Mouse (Mus musculus) cerebellum, adult (tissue): ENCODE results near the gene Apobr.

Experiments
- ATAC-seq: cut with Nextera tagmentation; 2 replicates; pipeline ENCODE4 v1.9.2; 2017; ENCODE audit warnings: mild to moderate bottlenecking, moderate library complexity, mixed read lengths; ENCODE audit not compliant: insufficient number of reproducible peaks, low FRiP score, low TSS enrichment

Gene Apobr

GRCm38 (mm10) chr7:126596414-126596813 is 11.7 kb downstream of the Apobr start:
- ATAC-seq = no peak

- ATAC-seq = no peak
These were observed 14.2 kb downstream of the Apobr start for GRCm38 (mm10) chr7:126598919-126599318.

- ATAC-seq = no peak
These were observed 17.2 kb downstream of the Apobr start for GRCm38 (mm10) chr7:126601896-126602295.

- no peak for ATAC-seq
These were observed 17.9 kb downstream of the Apobr start for GRCm38 (mm10) chr7:126602650-126603049.

GRCm38 (mm10) chr7:126606611-126607010 is 21.9 kb downstream of the Apobr start:
- ATAC-seq = no peak

- ATAC-seq = no peak
These were observed 22.3 kb downstream of the Apobr start for GRCm38 (mm10) chr7:126607064-126607463.

- ATAC-seq = no peak
These were observed 23.1 kb downstream of the Apobr start for GRCm38 (mm10) chr7:126607796-126608195.

- ATAC-seq = no peak
These were observed 28.0 kb downstream of the Apobr start for GRCm38 (mm10) chr7:126612736-126613135.

- ATAC-seq = no peak
These were observed 32.0 kb downstream of the Apobr start for GRCm38 (mm10) chr7:126616707-126617106.

- ATAC-seq = no peak
These were observed 35.0 kb downstream of the Apobr start for GRCm38 (mm10) chr7:126619559-126620275.

GRCm38 (mm10) chr7:126621452-126622359 is 37.0 kb downstream of the Apobr start:
- no peak for ATAC-seq

GRCm38 (mm10) chr7:126623381-126623780 is 38.6 kb downstream of the Apobr start:
- no peak for ATAC-seq

GRCm38 (mm10) chr7:126624774-126625173 is 40.0 kb downstream of the Apobr start:
- no peak for ATAC-seq

- ATAC-seq = no peak
These were observed 40.6 kb downstream of the Apobr start for GRCm38 (mm10) chr7:126625369-126625768.

- no peak for ATAC-seq
These were observed 41.3 kb downstream of the Apobr start for GRCm38 (mm10) chr7:126625807-126626600.

GRCm38 (mm10) chr7:126628111-126628510 is 43.4 kb downstream of the Apobr start:
- no peak for ATAC-seq

GRCm38 (mm10) chr7:126629915-126630314 is 45.2 kb downstream of the Apobr start:
- no peak for ATAC-seq

- ATAC-seq = no peak
These were observed 46.2 kb downstream of the Apobr start, which contains the start of gene Nupr1 for GRCm38 (mm10) chr7:126630824-126631518. Nupr1 (minus strand) TSS chr7:126630861.

- ATAC-seq = no peak
These were observed 47.7 kb downstream of the Apobr start for GRCm38 (mm10) chr7:126632478-126632877.

- no peak for ATAC-seq
These were observed 50.6 kb downstream of the Apobr start for GRCm38 (mm10) chr7:126635375-126635774.
